Mouse (Mus musculus) liver, embryonic 14.5 days (tissue): ENCODE results near the gene Pou6f1. TPM values are rescaled to one million over a fixed set of nuclear protein-coding genes. Genes with fewer than 3 reads are reported as not detected.

Experiments used
- ATAC-seq: fragments of 200-750 bp; cut with Nextera tagmentation; 2 replicates; pipeline ENCODE4 v1.8.0; 2017; ENCODE audit warnings: moderate number of reproducible peaks, mild to moderate bottlenecking, moderate library complexity; ENCODE audit not compliant: insufficient read depth
- DNase-seq, 3 experiments: peaks; one replicate each; pipeline ENCODE4 v3.0.0-alpha.2; 2012 to 2013; ENCODE audit warnings: low read depth in 3 of 3, low spot score in 3 of 3
- H3K27ac ChIP-seq: fragments of 300-500 bp; sonication (generic); 2 replicates; pipeline ENCODE4 v1.5.1; 2014; ENCODE audit warnings: moderate library complexity, mild to moderate bottlenecking, control low read depth, inconsistent platforms
- H3K27me3 ChIP-seq: fragments of 300-500 bp; sonication (generic); 2 replicates; pipeline ENCODE4 v1.6.1; 2014; ENCODE audit warnings: mild to moderate bottlenecking, low read length, moderate library complexity; ENCODE audit not compliant: control insufficient read depth, insufficient read depth
- H3K36me3 ChIP-seq: fragments of 300-500 bp; sonication (generic); replicated peaks from 2 replicates; pipeline ENCODE4 v1.6.1; 2014; ENCODE audit warnings: low read depth; ENCODE audit not compliant: control insufficient read depth, insufficient read depth
- H3K4me1 ChIP-seq, 2 experiments: fragments of 200-500 bp in 1 of 2; fragments of 300-500 bp in 1 of 2; sonication (generic) in 1 of 2; replicated peaks; 2 replicates each; pipeline ENCODE4 v1.6.1; 2012 to 2014; ENCODE audit warnings: antibody characterized with exemption in 1 of 2, inconsistent platforms in 1 of 2, low read length in 1 of 2; ENCODE audit not compliant: control insufficient read depth in 2 of 2, insufficient read depth in 2 of 2
- H3K4me2 ChIP-seq: fragments of 300-500 bp; sonication (generic); 2 replicates; pipeline ENCODE4 v1.6.1; 2014; ENCODE audit warnings: low read depth, mild to moderate bottlenecking, control low read depth, moderate library complexity
- H3K4me3 ChIP-seq, 2 experiments: fragments of 200-500 bp in 1 of 2; fragments of 300-500 bp in 1 of 2; sonication (generic) in 1 of 2; 2 replicates each; pipeline ENCODE4 v1.5.1; 2012 to 2014; ENCODE audit warnings: low read depth in 2 of 2, low read length in 2 of 2, mild to moderate bottlenecking in 2 of 2, control low read depth in 1 of 2, inconsistent platforms in 1 of 2, moderate library complexity in 1 of 2; ENCODE audit not compliant: insufficient read depth in 1 of 2
- H3K9ac ChIP-seq: fragments of 300-500 bp; sonication (generic); replicated peaks from 2 replicates; pipeline ENCODE4 v1.6.1; 2014; ENCODE audit warnings: mild to moderate bottlenecking, control low read depth, moderate library complexity
- H3K9me3 ChIP-seq: fragments of 300-500 bp; sonication (generic); 2 replicates; pipeline ENCODE4 v1.6.1; 2016; ENCODE audit warnings: low read length, mixed read lengths; ENCODE audit not compliant: control insufficient read depth
- CTCF ChIP-seq: IDR thresholded peaks from 2 replicates; pipeline ENCODE4 v1.5.1; 2016; ENCODE audit warnings: antibody characterized with exemption, low read depth, control low read depth
- EP300 ChIP-seq: IDR thresholded peaks from 2 replicates; pipeline ENCODE4 v1.6.1; 2016; ENCODE audit warnings: antibody characterized with exemption, low read depth
- WGBS: fragments of 180-500 bp; shearing (Covaris S2); extraction: QIAGEN DNeasy Blood & Tissue Kit; methylation state at CpG from one replicate; pipeline ENCODE4 v1.1.7; 2014; ENCODE audit not compliant: insufficient replicate concordance; 5-methylcytosine and 5-hydroxymethylcytosine counted together
- polyA plus RNA-seq, 2 experiments: library from polyadenylated mRNA; depleted of rRNA in 1 of 2; stranded (reverse) in 1 of 2; unstranded in 1 of 2; fragments of >200 nt; fragmentation: Nextera tagmentation in 1 of 2; extraction: Ambion mirVana in 1 of 2; gene quantifications; 2 replicates each; pipeline versions ENCODE4 v1.2.1 to v1.2.3; 2012 to 2014

Pou6f1 gene
- polyA plus RNA-seq, 2 experiments, result 0.39 to 0.46 TPM

DNA sequence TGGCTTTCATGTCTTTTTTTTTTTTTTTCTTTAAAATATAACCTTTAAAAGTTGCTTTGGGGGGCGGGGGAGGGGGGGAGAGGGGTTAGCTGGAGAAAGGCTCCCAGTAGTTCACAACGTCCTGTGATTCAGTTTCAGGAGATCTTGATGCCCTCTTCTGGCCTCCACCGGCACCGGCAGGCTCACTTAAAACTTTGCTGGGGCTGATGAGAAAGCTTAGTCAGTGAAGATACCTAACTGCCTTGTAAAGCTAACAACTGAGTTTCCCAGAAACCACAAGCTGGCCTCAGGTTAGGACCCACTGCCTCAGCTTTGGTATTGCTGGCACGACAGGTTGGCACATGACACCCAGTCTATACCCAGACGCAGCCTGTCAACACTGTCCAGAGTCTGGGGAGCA is 37.9 kb upstream of the Pou6f1 start:
- H3K9ac ChIP-seq, result no peak overlapping the region
- H3K9me3 ChIP-seq, result no peaks in the 10 kb centered on the region
- no peaks in the 10 kb centered on the region for H3K36me3 ChIP-seq
- peaks cover 42% of the 10 kb centered on the region for H3K27me3 ChIP-seq
- DNase-seq, result no peak
- 14% methylated on average over 6 of the region's 6 CpGs for WGBS
- peak; percentile 29 for TF ChIP-seq CTCF
- no peak for TF ChIP-seq EP300
- no peak overlapping the region for H3K4me3 ChIP-seq
- peak overlapping the region; percentile 68 for H3K4me2 ChIP-seq
- ATAC-seq, result no peak
- H3K4me1 ChIP-seq, result peaks cover 0 to 4% of the 10 kb centered on the region in 2 experiments; a peak in 2 of 4 replicates
- H3K27ac ChIP-seq, result no peak overlapping the region

DNA sequence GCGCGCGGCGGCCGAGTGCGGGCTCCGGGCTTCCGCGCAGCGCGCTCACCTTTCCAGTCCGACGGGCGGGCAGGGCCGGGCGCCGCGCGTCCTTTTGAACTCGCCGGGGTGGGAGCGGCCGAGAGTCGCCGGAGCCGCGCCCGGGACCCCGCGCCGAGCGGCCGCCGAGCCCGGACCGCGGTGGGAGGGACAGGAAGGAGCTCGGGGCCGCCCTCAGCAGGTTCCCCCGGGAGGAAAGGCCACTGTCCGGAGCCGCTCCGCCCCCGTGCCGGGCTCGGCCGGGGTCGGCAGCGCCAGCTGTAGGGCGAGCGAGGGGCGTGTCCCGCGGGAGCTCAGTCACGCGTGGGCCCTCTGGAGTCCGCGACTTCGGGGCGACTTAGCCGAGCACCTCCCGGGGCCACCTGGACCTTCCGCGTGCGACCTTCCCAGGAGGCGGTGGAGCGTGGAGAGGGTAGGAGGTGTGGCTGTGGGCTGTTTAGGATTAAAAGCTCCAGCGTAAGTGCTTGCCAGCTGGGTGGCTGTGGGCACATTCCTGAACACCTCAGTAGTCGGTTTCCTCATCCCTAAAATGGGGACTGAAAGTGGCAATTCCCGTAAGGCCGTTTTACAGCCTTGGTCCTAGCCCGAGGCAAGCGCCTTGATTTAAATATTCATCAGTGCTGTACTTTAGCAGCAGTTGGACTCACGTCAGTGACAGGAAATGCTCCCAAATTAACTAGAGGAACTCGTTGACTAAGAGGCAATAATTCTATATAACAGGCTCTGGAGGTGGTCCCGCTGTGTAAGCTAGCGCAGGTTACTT is 37.1 kb upstream of the Pou6f1 start, which contains the start of gene Smagp:
Gene Smagp (minus strand): TSS at position 241 of the 802 bp plus-strand sequence.
- Histone ChIP-seq H3K9ac (no peak within 1 kb of the TSS; the same call in 1 of the 2 replicates), H3K4me3 (peak within 1 kb of the TSS; percentile 46 to 47), H3K27me3 (peaks cover 42% of the 10 kb centered on the region), H3K9me3 (no peaks in the 10 kb centered on the region), H3K4me1 (peaks cover 0 to 9% of the 10 kb centered on the region in 2 experiments; a peak in 2 of 4 replicates), H3K36me3 (no peaks in the 10 kb centered on the region), H3K4me2 (peak within 1 kb of the TSS; percentile 68), H3K27ac (no peak within 1 kb of the TSS)
- under 1% methylated on average over 73 of the region's 77 CpGs for whole genome bisulfite sequencing
- ATAC-seq, result peak; percentile 52; the same call in 1 of the 2 replicates
- DNase-seq, result no peak
- TF ChIP-seq CTCF (no peak), EP300 (no peak)

DNA sequence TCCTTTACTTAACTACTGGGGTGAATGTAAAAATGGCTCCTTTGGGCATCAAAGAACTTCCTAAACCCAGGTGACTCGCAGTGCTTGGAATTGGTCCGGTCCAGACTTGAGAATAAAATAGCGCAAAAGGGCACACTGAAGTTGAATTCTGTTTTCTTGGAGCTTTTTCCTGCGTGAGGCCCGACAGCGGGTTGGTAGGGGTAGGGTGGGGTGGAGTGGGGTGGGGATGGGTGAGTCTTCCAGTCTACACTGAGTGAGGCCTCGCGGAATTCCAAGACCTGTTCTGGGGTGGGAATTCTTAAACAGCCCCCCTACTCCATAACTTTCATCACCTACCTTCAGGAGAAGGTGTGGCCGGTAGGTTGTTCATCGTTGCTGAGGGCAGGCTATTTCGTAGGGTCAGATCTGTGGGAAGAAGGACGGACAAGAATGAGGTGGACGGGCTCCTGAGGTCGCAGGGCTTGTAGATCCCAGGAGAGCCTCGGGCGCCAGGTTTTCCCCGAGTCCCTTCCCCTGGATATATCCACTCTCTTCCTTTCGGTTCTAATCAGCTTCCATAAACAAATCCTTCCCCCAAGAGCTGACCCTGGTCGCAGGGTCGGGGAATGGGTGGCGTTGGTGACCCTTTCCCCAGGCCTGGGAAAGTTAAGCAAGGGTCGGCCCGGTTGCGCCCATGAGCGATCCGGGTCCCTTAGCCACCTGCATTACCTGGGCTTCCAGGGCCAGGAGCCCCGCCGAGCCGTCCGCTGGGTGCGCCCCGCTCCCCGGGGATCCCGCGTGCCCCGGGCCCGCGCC is 36.3 kb upstream of the Pou6f1 start:
- WGBS, result 4% methylated on average over 38 of the region's 38 CpGs
- Histone ChIP-seq H3K36me3 (no peaks in the 10 kb centered on the region), H3K4me2 (peak overlapping the region; percentile 68), H3K4me3 (peak overlapping the region; percentile 46 to 47), H3K9ac (no peak overlapping the region; the same call in 1 of the 2 replicates), H3K27me3 (peaks cover 42% of the 10 kb centered on the region), H3K4me1 (peaks cover 0 to 13% of the 10 kb centered on the region in 2 experiments; a peak in 2 of 4 replicates), H3K9me3 (no peaks in the 10 kb centered on the region), H3K27ac (no peak overlapping the region)
- no peak for DNase-seq
- no peak; the same call in 1 of the 2 replicates for ATAC-seq
- TF ChIP-seq CTCF, result no peak
- TF ChIP-seq EP300, result no peak

DNA sequence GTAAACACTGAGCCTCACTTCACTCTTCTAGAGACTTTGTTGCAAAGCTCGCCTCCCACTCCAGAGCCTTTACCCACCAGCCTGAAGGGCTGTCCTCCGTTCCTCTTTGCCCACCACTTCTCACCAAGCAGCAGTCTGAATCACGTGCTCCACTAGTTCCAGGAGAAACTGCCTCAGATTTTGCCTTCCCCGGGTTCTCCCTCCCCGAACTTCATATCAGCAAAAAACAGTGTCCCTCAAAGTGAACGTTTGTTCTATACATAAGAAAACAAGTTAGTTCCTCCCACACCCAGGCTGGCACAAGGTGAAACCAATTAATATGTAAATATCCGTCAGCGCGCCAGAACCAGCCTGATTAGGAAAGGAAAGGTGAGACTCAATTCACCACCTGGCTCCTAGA is 35.5 kb upstream of the Pou6f1 start:
- no peaks in the 10 kb centered on the region for H3K36me3 ChIP-seq
- DNase-seq, result no peak
- no peak for TF ChIP-seq EP300
- no peak for TF ChIP-seq CTCF
- 11% methylated on average over 9 of the region's 9 CpGs for WGBS
- no peaks in the 10 kb centered on the region for H3K9me3 ChIP-seq
- H3K4me1 ChIP-seq, result peaks cover 0 to 13% of the 10 kb centered on the region in 2 experiments; a peak in 2 of 4 replicates
- H3K4me3 ChIP-seq, result no peak overlapping the region
- ATAC-seq, result no peak
- peaks cover 42% of the 10 kb centered on the region for H3K27me3 ChIP-seq
- H3K4me2 ChIP-seq, result no peak overlapping the region; the same call in 1 of the 2 replicates
- no peak overlapping the region for H3K9ac ChIP-seq
- no peak overlapping the region for H3K27ac ChIP-seq

DNA sequence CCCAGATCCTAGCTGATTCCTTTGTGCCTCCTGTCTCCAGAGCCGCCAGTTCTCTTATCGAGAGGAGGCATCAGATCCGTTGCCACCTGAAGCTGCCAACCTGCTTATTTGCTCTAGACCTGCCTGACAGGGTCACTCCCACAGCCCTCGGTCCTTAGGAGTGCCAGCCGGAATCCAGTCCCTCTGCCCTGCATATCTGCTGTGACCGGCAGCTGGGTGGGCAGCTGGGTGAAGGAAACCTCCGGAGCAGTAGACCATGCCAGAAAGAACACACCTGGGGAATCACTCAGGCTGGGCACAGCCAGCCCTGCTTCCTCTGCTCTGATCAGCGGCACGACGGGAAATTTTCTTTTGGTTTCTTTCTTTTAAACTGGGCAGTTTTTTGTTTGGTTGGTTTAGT is 33.6 kb upstream of the Pou6f1 start:
- Histone ChIP-seq H3K27me3 (peaks cover 41% of the 10 kb centered on the region), H3K9me3 (no peaks in the 10 kb centered on the region), H3K9ac (no peak overlapping the region), H3K4me1 (peaks cover 0 to 16% of the 10 kb centered on the region in 2 experiments; a peak in 2 of 4 replicates), H3K36me3 (no peaks in the 10 kb centered on the region), H3K4me2 (no peak overlapping the region), H3K27ac (no peak overlapping the region), H3K4me3 (no peak overlapping the region)
- ATAC-seq (no peak), DNase-seq (no peak)
- WGBS, result 65% methylated on average over 10 of the region's 10 CpGs
- TF ChIP-seq EP300 (no peak), CTCF (no peak)
